Mouse (Mus musculus): ENCODE measurements around the gene Tead1. TPM values are rescaled to one million over a fixed set of nuclear protein-coding genes. Genes with fewer than 3 reads are reported as not detected.

The Tead1 gene
- polyA plus RNA-seq, 2 experiments: 23.2 to 38.2 TPM

- WGBS: 72% methylated on average over 2 of the region's 2 CpGs
- Histone ChIP-seq H3K4me2 (replicated peaks; ENCODE audit: low read depth, low read length, severe bottlenecking) (no peak overlapping the region), H3K9ac (ENCODE audit: low read depth, low read length, severe bottlenecking) (no peak overlapping the region), H3K4me1 (ENCODE audit: control insufficient read depth, insufficient read depth, low read length) (peaks cover 22% of the 10 kb centered on the region), H3K27ac (replicated peaks; ENCODE audit: low read depth, low read length) (no peak overlapping the region), H3K27me3 (ENCODE audit: control insufficient read depth, insufficient read depth, low read length) (no peaks in the 10 kb centered on the region), H3K36me3 (ENCODE audit: control insufficient read depth, insufficient read depth, low read length) (no peaks in the 10 kb centered on the region), H3K9me3 (ENCODE audit: control insufficient read depth, low read length) (no peaks in the 10 kb centered on the region), H3K4me3 (replicated peaks; ENCODE audit: low read length) (no peak overlapping the region)
- no peak for TF ChIP-seq POLR2A (IDR thresholded peaks at IDR 0.05; ENCODE audit: borderline replicate concordance, extremely low read depth, insufficient read depth, insufficient read length)
- no peak for DNase-seq (ENCODE audit: low spot score)
- no peak for ATAC-seq (ENCODE audit: low FRiP score, low read depth)
Observed at GRCm38 (mm10) chr7:112728399-112728798, 49.3 kb downstream of the Tead1 start.

GRCm38 (mm10) chr7:112730209-112730608, 51.1 kb downstream of the Tead1 start:
- no peak for TF ChIP-seq POLR2A (IDR thresholded peaks at IDR 0.05; ENCODE audit: borderline replicate concordance, extremely low read depth, insufficient read depth, insufficient read length)
- WGBS: 23% methylated on average over 5 of the region's 5 CpGs
- DNase-seq (ENCODE audit: low spot score) (no peak), ATAC-seq (ENCODE audit: low FRiP score, low read depth) (no peak)
- Histone ChIP-seq H3K27me3 (ENCODE audit: control insufficient read depth, insufficient read depth, low read length) (no peaks in the 10 kb centered on the region), H3K4me3 (replicated peaks; ENCODE audit: low read length) (no peak overlapping the region), H3K36me3 (ENCODE audit: control insufficient read depth, insufficient read depth, low read length) (no peaks in the 10 kb centered on the region), H3K27ac (replicated peaks; ENCODE audit: low read depth, low read length) (no peak overlapping the region), H3K4me1 (ENCODE audit: control insufficient read depth, insufficient read depth, low read length) (peaks cover 27% of the 10 kb centered on the region), H3K4me2 (replicated peaks; ENCODE audit: low read depth, low read length, severe bottlenecking) (no peak overlapping the region), H3K9ac (ENCODE audit: low read depth, low read length, severe bottlenecking) (no peak overlapping the region), H3K9me3 (ENCODE audit: control insufficient read depth, low read length) (no peaks in the 10 kb centered on the region)

GRCm38 (mm10) chr7:112731584-112731983, 52.5 kb downstream of the Tead1 start:
- Histone ChIP-seq H3K4me1 (ENCODE audit: control insufficient read depth, insufficient read depth, low read length) (peaks cover 23% of the 10 kb centered on the region), H3K4me3 (replicated peaks; ENCODE audit: low read length) (no peak overlapping the region), H3K27ac (replicated peaks; ENCODE audit: low read depth, low read length) (no peak overlapping the region), H3K9me3 (ENCODE audit: control insufficient read depth, low read length) (no peaks in the 10 kb centered on the region), H3K9ac (ENCODE audit: low read depth, low read length, severe bottlenecking) (no peak overlapping the region), H3K36me3 (ENCODE audit: control insufficient read depth, insufficient read depth, low read length) (no peaks in the 10 kb centered on the region), H3K4me2 (replicated peaks; ENCODE audit: low read depth, low read length, severe bottlenecking) (no peak overlapping the region), H3K27me3 (ENCODE audit: control insufficient read depth, insufficient read depth, low read length) (no peaks in the 10 kb centered on the region)
- TF ChIP-seq POLR2A (IDR thresholded peaks at IDR 0.05; ENCODE audit: borderline replicate concordance, extremely low read depth, insufficient read depth, insufficient read length): no peak
- DNase-seq (ENCODE audit: low spot score) (no peak), ATAC-seq (ENCODE audit: low FRiP score, low read depth) (no peak)
- WGBS: 64% methylated on average over 8 of the region's 8 CpGs

GRCm38 (mm10) chr7:112739174-112739573, 60.1 kb downstream of the Tead1 start:
- Histone ChIP-seq H3K9ac (ENCODE audit: low read depth, low read length, severe bottlenecking) (no peak overlapping the region), H3K9me3 (ENCODE audit: control insufficient read depth, low read length) (no peaks in the 10 kb centered on the region), H3K27ac (replicated peaks; ENCODE audit: low read depth, low read length) (no peak overlapping the region), H3K4me2 (replicated peaks; ENCODE audit: low read depth, low read length, severe bottlenecking) (no peak overlapping the region), H3K4me3 (replicated peaks; ENCODE audit: low read length) (no peak overlapping the region), H3K36me3 (ENCODE audit: control insufficient read depth, insufficient read depth, low read length) (no peaks in the 10 kb centered on the region), H3K27me3 (ENCODE audit: control insufficient read depth, insufficient read depth, low read length) (no peaks in the 10 kb centered on the region), H3K4me1 (ENCODE audit: control insufficient read depth, insufficient read depth, low read length) (peaks cover 32% of the 10 kb centered on the region)
- WGBS: 55% methylated on average over 6 of the region's 6 CpGs
- ATAC-seq (ENCODE audit: low FRiP score, low read depth) (no peak), DNase-seq (ENCODE audit: low spot score) (no peak)
- no peak for TF ChIP-seq POLR2A (IDR thresholded peaks at IDR 0.05; ENCODE audit: borderline replicate concordance, extremely low read depth, insufficient read depth, insufficient read length)

GRCm38 (mm10) chr7:112741790-112742189, 62.7 kb downstream of the Tead1 start:
- TF ChIP-seq POLR2A (IDR thresholded peaks at IDR 0.05; ENCODE audit: borderline replicate concordance, extremely low read depth, insufficient read depth, insufficient read length): no peak
- H3K4me3 ChIP-seq (replicated peaks; ENCODE audit: low read length): no peak overlapping the region
- H3K27ac ChIP-seq (replicated peaks; ENCODE audit: low read depth, low read length): no peak overlapping the region
- ATAC-seq (ENCODE audit: low FRiP score, low read depth) (no peak), DNase-seq (ENCODE audit: low spot score) (no peak)
- no peaks in the 10 kb centered on the region for H3K36me3 ChIP-seq (ENCODE audit: control insufficient read depth, insufficient read depth, low read length)
- no peaks in the 10 kb centered on the region for H3K9me3 ChIP-seq (ENCODE audit: control insufficient read depth, low read length)
- H3K4me2 ChIP-seq (replicated peaks; ENCODE audit: low read depth, low read length, severe bottlenecking): no peak overlapping the region
- no peaks in the 10 kb centered on the region for H3K27me3 ChIP-seq (ENCODE audit: control insufficient read depth, insufficient read depth, low read length)
- no peak overlapping the region for H3K9ac ChIP-seq (ENCODE audit: low read depth, low read length, severe bottlenecking)
- peaks cover 45% of the 10 kb centered on the region for H3K4me1 ChIP-seq (ENCODE audit: control insufficient read depth, insufficient read depth, low read length)
- 25% methylated on average over 12 of the region's 12 CpGs for WGBS

DNA sequence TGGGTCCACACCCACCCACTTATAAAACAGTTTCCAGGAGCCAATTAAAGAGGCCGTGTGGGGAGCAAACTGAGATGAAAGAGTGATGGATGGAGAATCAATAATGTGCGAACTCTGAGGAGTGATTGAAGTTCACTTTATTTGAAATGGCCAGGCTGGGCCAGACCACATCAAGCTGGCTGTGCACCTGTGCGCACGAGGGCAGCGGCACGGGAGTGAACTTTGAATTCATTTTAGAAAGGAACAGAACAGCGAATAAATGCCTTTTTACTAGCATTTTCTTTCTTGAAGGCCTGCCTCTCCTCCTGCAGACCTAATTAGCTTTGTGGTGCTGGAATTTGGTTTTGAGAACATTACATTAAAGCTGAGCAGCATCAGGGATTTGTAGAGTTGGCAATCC, 63.9 kb downstream of the Tead1 start:
- Histone ChIP-seq H3K27me3 (ENCODE audit: control insufficient read depth, insufficient read depth, low read length) (no peaks in the 10 kb centered on the region), H3K9me3 (ENCODE audit: control insufficient read depth, low read length) (no peaks in the 10 kb centered on the region), H3K4me1 (ENCODE audit: control insufficient read depth, insufficient read depth, low read length) (peaks cover 45% of the 10 kb centered on the region), H3K4me3 (replicated peaks; ENCODE audit: low read length) (no peak overlapping the region), H3K36me3 (ENCODE audit: control insufficient read depth, insufficient read depth, low read length) (no peaks in the 10 kb centered on the region), H3K9ac (ENCODE audit: low read depth, low read length, severe bottlenecking) (no peak overlapping the region), H3K27ac (replicated peaks; ENCODE audit: low read depth, low read length) (peak overlapping the region; percentile 77), H3K4me2 (replicated peaks; ENCODE audit: low read depth, low read length, severe bottlenecking) (0 out of 2 replicates have a peak overlapping the region, but pooled peaks have one; percentile 29)
- no peak for DNase-seq (ENCODE audit: low spot score)
- ATAC-seq (ENCODE audit: low FRiP score, low read depth): no peak
- 9% methylated on average over 7 of the region's 7 CpGs for WGBS
- TF ChIP-seq POLR2A (IDR thresholded peaks at IDR 0.05; ENCODE audit: borderline replicate concordance, extremely low read depth, insufficient read depth, insufficient read length): no peak

Data from limb, embryonic 14.5 days (tissue).